2 mouse cellular contexts compared by ENCODE assay signal in the genomic region with DNA sequence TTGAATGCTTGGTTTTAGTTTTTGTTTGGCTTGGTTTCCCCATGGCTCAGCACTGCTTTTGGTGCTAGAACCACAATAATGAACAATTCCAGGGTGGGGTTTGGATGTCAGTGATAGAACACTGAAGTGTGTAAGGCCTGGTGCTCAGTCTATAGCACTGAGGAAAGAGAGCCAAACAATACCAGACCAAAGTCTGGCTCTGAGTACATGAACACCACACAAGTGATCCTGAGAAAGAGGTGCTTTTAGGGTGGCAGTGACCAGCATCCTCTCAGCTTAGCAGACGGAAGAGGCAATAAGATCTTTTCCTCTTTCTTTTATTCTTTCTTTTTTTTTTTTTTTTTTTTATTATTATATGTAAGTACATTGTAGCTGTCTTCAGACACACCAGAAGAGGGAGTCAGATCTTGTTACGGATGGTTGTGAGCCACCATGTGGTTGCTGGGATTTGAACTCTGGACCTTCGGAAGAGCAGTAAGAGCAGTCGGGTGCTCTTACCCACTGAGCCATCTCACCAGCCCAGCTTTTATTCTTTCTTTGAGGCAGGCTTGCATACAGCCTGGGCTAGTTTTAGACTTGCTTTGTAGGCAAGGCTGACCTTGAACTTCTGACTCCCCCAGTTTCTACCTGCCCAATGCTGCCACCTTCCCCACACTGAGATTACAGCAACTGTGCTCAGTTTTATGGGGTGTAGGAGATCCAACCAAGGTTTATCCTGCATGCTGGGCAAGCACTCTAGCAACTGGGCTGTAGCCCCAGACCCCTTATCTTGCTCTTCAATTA.
A peak's percentile ranks its signal among the peaks of the same experiment; 100 is the strongest.
TF ChIP-seq lines count a peak whose summit lies in the region.

No protein-coding gene starts in this region.

TF ChIP-seq in CH12.LX, 34 proteins besides CTCF, POLR2A, EP300 and RAD21:
- TF ChIP-seq TBP (conservative IDR thresholded peaks at IDR 0.05; ENCODE audit: low read depth, low read length) (peak; percentile 68; the same call in 1 of the 2 replicates), SMC3 (IDR thresholded peaks at IDR 0.05; ENCODE audit: low read depth, low read length) (peak; percentile 28; the same call in 1 of the 2 replicates)

TF ChIP-seq in MEL, 35 proteins besides CTCF, POLR2A, EP300 and RAD21:
- TF ChIP-seq TBP (IDR thresholded peaks at IDR 0.05; ENCODE audit: low read depth, low read length) = peak; percentile 45; the same call in 1 of the 2 replicates
